Mouse (Mus musculus) CD4-positive helper T cell, adult 2 months (primary cell): ENCODE measurements around the gene Asic1.
A peak's percentile ranks its signal among the peaks of the same experiment; 100 is the strongest.

Source experiments
- DNase-seq: peaks from one replicate; pipeline ENCODE4 v3.0.0-alpha.2; 2012; ENCODE audit warnings: low read depth, missing footprints, low spot score

Asic1 gene

DNA sequence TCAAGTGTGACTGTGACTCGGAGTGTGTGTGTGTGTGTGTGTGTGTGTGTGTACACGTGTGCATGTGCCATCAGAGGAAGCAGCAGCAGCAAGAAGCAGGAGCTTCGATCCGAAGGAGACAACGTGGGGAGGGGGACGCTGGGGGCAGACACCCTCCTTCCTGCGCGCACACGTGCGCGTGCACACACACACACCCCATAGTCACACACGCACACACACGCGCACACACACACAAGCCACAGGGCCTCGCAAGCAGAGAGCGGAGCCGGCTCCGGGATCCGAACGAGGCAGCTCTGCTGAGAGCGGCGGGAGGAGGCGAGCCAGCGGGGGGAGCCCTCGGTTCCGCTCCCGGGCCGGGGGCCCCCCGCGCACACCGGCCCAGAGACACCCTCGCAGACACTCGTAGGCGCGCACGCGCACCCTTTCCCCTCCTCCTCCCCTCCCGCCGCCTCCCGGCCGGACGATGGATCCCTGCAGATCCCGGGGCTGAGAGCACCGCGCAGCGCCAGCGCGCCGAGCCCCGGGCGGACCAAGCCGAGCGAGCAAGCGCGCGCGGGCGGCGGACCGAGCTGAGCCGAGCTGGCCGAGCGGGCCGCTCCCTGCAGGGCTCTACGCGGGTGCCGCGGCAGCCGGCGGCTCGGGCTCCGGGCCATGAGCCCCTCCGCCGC, at the start of gene Asic1:
Gene Asic1 (plus strand): TSS at position 215 of the 668 bp plus-strand sequence.
- peak; percentile 16 for DNase-seq

GRCm38 (mm10) chr15:99622063-99622462, 48.1 kb upstream of the Asic1 start:
- DNase-seq: no peak

DNA sequence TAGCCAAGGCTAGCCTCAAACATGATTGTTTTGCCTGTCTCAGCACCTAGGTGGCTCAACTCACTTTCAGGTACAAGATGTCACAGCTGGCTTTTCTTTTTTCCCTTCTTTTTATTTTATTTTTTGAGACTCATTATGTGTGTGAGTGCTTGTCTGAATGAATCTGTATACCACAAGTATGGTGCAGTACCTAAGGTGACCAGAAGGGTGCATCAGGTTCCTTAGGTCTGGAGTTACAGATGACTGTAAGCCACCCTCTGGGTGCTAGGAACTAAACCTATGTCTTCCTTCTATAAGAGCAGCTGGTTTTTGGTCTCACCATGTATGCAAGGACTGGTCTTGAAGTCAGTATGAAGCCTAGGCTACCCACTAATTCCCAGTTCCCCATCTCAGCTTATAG, 38.5 kb upstream of the Asic1 start:
- peak; percentile 22 for DNase-seq

DNA sequence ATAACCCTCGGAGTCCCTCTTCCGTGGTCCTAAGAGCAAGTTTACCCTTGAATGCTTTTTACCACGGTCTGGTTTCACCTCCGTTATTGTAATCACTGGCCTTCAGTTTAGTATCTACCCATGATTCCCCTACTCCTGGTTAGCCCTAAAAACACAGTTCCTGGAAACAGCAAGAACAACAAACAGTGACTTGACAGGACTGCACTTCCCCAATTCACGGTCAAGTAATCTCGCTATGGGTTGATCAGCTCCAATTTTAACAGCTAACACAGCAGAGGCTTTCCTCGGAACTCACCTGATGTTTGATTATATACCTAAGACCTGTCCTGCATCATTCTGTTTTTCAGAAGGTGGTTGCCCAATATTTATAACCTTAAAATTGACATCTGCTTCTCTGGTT, 35.5 kb upstream of the Asic1 start:
- no peak for DNase-seq

GRCm38 (mm10) chr15:99637405-99638123, 32.6 kb upstream of the Asic1 start:
- DNase-seq: no peak

DNA sequence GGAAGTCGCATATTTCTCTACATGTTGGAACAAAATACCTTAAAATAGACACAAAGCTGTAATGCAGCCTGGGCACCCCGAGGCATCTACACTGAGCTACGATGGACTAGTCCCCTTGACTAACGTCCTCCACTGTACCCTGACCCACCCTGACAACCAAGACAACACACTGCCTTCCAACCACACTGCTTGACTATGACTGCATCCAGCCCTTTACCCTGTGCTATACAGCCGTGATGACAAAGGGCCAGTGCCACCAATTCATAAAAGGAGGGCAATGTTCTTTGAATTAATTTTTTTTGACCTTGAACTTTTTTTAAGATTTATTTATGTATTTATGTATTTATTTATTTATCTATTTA, 32.1 kb upstream of the Asic1 start:
- DNase-seq: no peak

GRCm38 (mm10) chr15:99642622-99643021, 27.5 kb upstream of the Asic1 start:
- DNase-seq: no peak

GRCm38 (mm10) chr15:99643832-99644231, 26.3 kb upstream of the Asic1 start:
- DNase-seq: peak; percentile 63

DNA sequence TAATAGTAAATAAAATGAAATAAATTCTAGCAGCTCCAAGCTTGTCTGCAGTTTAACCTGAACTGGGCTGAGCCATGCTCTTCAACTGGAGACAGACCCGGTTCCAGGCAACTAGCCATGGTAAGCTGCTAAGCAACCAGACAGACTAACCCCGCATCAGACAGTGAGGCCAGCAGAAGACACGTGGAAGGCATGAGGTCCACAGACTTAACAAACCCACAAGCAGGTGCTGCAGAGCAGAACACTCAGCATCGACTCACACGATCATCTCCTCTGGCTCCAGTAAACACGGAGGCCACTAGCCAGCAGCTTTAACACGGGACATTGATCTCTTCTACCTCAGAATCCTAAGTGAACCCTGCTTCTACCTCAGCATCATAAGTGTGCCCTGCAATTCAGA, 25.4 kb upstream of the Asic1 start:
- peak; percentile 39 for DNase-seq

DNA sequence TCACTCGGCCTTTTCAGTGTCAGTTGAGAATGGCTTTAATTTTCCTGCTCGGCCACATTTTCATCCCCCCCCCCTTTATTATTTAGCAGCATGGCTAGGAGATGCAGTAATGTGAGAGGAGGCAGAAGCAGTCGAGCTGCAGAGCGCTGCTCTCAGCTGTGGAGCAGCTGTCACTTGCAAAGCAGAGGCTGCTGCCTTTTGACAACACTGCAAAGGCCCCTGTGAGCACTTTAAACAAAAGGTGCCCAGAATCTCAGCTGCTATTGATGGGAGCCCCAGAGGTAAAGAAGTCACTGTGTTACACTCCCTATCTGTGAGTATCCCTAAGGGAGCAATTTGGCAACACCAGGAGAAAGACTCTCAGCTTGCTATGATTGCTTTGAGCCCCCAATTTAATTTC, 21.8 kb upstream of the Asic1 start:
- DNase-seq: no peak

DNA sequence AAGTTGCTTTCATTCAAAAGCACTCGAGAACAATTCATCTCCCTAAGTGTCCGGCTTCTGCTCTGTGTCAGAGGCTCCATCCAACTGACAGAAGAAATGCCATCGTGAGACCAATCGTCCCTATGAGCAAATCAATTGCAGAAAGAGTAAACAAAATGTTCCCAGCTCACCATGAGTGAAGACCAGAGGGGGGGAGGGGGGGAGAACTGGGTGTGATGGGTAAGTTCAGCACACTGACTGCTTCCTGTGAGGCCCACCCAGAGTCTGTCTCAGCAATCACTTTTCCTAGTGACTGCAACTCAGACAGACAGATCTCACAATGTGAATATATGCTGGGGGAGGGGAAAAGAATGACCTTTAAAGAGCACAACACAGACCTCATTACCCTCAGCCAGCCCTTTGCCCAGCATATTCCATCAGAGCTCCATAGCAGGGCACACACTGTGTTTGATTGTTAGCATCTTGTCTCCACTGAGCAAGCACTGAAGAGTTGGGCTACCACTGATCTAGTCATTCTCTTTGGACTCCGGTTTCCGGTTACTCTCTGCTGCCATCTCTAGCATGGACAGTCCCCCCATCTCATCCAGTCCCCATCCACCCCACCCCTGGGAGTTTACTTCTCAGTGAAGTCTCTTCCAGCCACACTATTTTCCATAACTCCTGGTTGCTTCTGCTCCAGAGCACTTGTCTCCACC, 21.0 kb upstream of the Asic1 start:
- no peak for DNase-seq

GRCm38 (mm10) chr15:99650304-99650703, 19.9 kb upstream of the Asic1 start:
- no peak for DNase-seq

- peak; percentile 96 for DNase-seq
These were observed 18.9 kb upstream of the Asic1 start, which contains the start of gene Racgap1 for GRCm38 (mm10) chr15:99651163-99651872. Gene Racgap1, minus strand, starts transcription at chr15:99651656.

DNA sequence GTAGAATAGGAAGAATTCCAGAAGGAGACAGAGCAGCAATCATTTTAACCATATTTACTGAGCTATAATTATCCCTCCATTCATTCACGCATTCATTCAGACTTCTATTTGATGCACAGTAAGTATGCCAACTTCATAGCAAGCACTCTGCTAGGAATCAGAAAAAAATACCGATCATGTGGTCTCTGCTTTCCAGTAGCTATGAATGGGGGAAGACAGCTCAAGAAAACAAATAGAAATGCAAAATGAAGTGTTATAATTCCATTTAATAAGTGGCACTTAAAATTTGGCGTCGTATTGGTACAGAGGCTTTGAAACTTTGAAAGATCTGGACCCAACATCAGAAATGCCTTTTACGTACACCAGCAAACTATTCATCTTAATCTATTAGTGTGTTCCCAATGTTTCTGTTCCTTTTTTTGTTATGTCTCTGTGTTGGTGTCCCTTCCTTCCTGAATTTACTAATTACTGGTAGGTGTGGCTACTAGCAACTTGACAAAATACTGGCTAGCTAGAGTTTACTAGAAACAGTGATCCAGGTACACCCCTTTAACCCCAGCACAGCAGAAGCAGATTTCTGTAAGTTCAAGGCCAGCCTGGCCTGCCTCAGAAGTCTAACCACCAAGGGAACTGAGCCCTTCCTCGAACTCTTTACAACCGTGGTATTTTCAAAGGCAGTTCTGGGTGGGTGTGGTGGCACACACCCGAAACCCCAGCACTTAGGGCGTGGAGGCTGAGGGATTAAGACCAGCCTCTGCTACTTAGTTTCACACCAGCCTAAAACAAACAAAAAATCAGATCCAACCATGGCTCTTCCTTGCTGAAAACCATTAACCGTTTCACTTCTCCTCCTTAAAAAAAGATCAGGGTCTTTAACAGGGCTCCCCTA, 17.9 kb upstream of the Asic1 start:
- DNase-seq: peak; percentile 42

DNA sequence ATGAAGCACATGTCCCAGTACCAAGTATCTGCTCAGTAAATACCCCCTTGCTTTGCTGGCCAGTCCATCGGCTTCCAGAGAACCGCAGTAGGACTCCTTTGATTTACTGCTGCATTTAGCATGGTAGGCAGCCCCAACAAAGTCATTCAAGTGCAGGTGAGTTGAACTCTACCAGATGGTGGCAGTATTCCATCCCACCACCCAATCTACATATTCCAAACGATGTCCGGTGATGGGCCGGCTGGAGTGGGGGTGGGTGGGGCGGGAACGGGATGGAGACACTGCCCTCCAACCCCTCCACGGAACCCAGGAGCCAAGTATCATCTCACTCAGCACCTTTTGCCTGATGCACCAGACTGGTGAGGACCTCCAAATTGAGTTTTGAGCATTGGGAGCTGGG, 16.9 kb upstream of the Asic1 start:
- peak; percentile 44 for DNase-seq

DNA sequence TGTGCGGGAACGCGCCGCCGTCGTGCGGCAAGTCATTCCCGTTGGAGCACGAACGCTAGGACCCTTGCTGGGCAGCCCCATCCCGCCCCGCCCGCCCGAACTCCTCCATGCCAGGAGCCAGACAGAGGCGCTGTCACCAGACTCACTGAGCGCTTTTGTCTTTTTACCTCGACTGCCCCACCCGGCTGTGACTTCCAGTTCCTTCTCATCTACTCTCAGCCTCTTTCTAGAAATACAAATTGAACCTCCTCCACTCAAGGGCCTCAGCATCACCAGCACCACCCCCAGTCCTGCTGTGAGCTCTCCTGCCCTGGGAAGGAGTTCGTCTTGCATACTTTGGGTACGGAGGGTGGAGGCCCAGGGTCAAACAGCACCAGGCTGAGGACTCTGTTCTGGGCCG, 16.3 kb upstream of the Asic1 start:
- DNase-seq: no peak

DNA sequence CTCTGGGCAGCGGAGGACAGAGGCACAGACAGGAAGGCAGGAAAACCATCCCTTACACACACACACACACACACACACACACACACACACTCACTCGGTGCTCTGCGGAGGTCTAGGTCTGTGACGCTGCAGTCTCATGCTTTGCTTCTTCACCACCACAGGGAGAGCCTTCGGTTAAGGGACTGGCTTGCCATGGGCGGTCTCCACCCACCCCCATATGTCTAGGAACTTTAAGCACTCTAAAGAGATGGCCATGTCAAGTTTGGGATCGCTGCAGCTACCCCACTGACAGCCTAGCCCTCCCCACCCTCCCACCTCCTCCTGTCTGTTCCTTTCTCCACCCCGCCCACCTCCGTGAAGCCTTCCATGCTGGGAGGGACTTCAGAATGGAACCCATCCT, 14.2 kb upstream of the Asic1 start:
- no peak for DNase-seq

- DNase-seq: no peak
These were observed 11.7 kb upstream of the Asic1 start for GRCm38 (mm10) chr15:99658437-99658836.

GRCm38 (mm10) chr15:99661121-99661830, 8.9 kb upstream of the Asic1 start:
- DNase-seq: no peak

GRCm38 (mm10) chr15:99662371-99662770, 7.8 kb upstream of the Asic1 start:
- DNase-seq: no peak
